Mouse (Mus musculus) myocyte (in vitro differentiated cells): ENCODE measurements at regions not wholly inside any gene's neighbourhood (a gene's known extent, or its start where the extent isn't known, plus 50 kb on each side); places are given as distances from the start of the nearest gene placed in this dataset.

Experiments
- CEBPB ChIP-seq: IDR thresholded peaks from 2 replicates; pipeline ENCODE4 v1.6.1; 2011; ENCODE audit warnings: mild to moderate bottlenecking, moderate library complexity; ENCODE audit not compliant: poor library complexity, insufficient read depth, severe bottlenecking
- E2F4 ChIP-seq: IDR thresholded peaks from one replicate; pipeline ENCODE4 v1.6.1; 2011; ENCODE audit warnings: mild to moderate bottlenecking, control low read depth, moderate library complexity; ENCODE audit not compliant: insufficient read depth
- MYOG ChIP-seq, 3 experiments: IDR thresholded peaks; one replicate each; pipeline ENCODE4 v1.6.1; 2011; ENCODE audit warnings: control low read depth in 2 of 3, low read depth in 2 of 3, mild to moderate bottlenecking in 2 of 3; ENCODE audit not compliant: insufficient read length in 2 of 3, control insufficient read depth in 1 of 3, insufficient read depth in 1 of 3
- POLR2A ChIP-seq: IDR thresholded peaks from one replicate; pipeline ENCODE4 v1.6.1; 2011; ENCODE audit warnings: low read depth, mild to moderate bottlenecking, control low read depth, moderate library complexity; ENCODE audit not compliant: insufficient read length
- POLR2AphosphoS2 ChIP-seq: IDR thresholded peaks from one replicate; pipeline ENCODE4 v1.6.1; 2011; ENCODE audit warnings: low read depth, control low read depth; ENCODE audit not compliant: insufficient read length
- SRF ChIP-seq: IDR thresholded peaks from one replicate; pipeline ENCODE4 v1.6.1; 2011; ENCODE audit warnings: low read depth; ENCODE audit not compliant: control insufficient read depth, insufficient read length
- TCF12 ChIP-seq: IDR thresholded peaks from one replicate; pipeline ENCODE4 v1.6.1; 2011; ENCODE audit warnings: mild to moderate bottlenecking, control low read depth; ENCODE audit not compliant: poor library complexity, insufficient read depth, severe bottlenecking

DNA sequence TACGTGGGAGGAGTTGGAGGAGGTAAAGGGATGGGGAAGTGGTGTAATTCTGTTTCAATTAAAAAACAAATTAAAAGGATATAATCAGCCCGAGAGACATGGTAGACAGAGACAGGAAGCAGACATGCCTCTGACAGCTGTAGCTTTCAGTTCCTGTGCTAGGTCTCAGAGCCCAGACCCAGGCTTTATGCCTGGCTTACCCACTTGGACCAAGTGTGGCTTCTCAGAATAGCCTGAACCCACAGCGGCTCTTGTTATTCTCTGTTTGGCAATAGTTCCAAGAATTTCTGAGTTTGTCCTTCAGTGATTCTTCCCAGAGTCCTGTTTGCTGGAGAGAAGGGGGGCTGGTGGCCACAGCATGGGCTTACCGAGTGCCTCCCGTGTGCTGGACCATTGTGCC is 182.4 kb downstream of the Pten start:
- TF ChIP-seq POLR2A (no peak), POLR2AphosphoS2 (no peak), MYOG (IDR thresholded peaks at IDR 0.05; ENCODE audit: control insufficient read depth in 1 of 3, insufficient read depth in 1 of 3, insufficient read length in 2 of 3, low read depth in 2 of 3) (no peak), TCF12 (no peak), E2F4 (no peak), SRF (no peak), CEBPB (no peak)
